Mouse (Mus musculus) small intestine, adult 2 months (tissue): ENCODE results near the gene Picalm. TPM values are rescaled to one million over a fixed set of nuclear protein-coding genes. Genes with fewer than 3 reads are reported as not detected.
"Not testable (repeated sequence)": the region's sequence is repeated elsewhere in the genome, so short reads cannot be mapped to it uniquely, and the experiment has no call there.

Experiments
- H3K27ac ChIP-seq: fragments of 200-500 bp; 2 replicates; pipeline ENCODE4 v1.5.1; 2012; ENCODE audit warnings: low read depth, low read length, control low read depth, inconsistent platforms; ENCODE audit not compliant: insufficient read depth
- H3K27me3 ChIP-seq: fragments of 200-500 bp; 2 replicates; pipeline ENCODE4 v1.6.1; 2012; ENCODE audit warnings: mild to moderate bottlenecking, moderate library complexity, low read length, inconsistent platforms; ENCODE audit not compliant: control insufficient read depth, insufficient read depth
- H3K36me3 ChIP-seq: fragments of 200-500 bp; 2 replicates; pipeline ENCODE4 v1.6.1; 2012; ENCODE audit warnings: mild to moderate bottlenecking, low read length, control low read depth, inconsistent platforms; ENCODE audit not compliant: control insufficient read depth, insufficient read depth
- H3K4me1 ChIP-seq: fragments of 200-500 bp; 2 replicates; pipeline ENCODE4 v1.6.1; 2012; ENCODE audit warnings: low read length, inconsistent platforms, mixed read lengths; ENCODE audit not compliant: control insufficient read depth, insufficient read depth, insufficient read length
- H3K4me3 ChIP-seq: fragments of 200-500 bp; 2 replicates; pipeline ENCODE4 v1.5.1; 2012; ENCODE audit warnings: low read depth, mild to moderate bottlenecking, control low read depth, inconsistent platforms, low read length, moderate library complexity
- CTCF ChIP-seq: fragments of 200-500 bp; IDR thresholded peaks from 2 replicates; pipeline ENCODE4 v1.5.1; 2012; ENCODE audit warnings: low read depth, mild to moderate bottlenecking, control low read depth, inconsistent platforms, low read length, moderate library complexity, mixed read lengths; ENCODE audit not compliant: insufficient replicate concordance, insufficient read length; ENCODE audit errors: extremely low read depth
- POLR2A ChIP-seq: fragments of 200-500 bp; IDR thresholded peaks from 2 replicates; pipeline ENCODE4 v1.6.1; 2012; ENCODE audit warnings: low read depth, mild to moderate bottlenecking, control low read depth, inconsistent platforms, low read length, moderate library complexity
- WGBS: fragments of 180-500 bp; shearing (Covaris S2); methylation state at CpG from one replicate; pipeline ENCODE4 v1.1.7; 2018; 5-methylcytosine and 5-hydroxymethylcytosine counted together
- polyA plus RNA-seq: library from polyadenylated mRNA; depleted of rRNA; stranded (reverse); fragments of >200 nt; gene quantifications from 2 replicates; pipeline ENCODE4 v1.2.3, GENCODE M21; 2012

Picalm gene
- polyA plus RNA-seq, 1 experiment, result 36.3 TPM

DNA sequence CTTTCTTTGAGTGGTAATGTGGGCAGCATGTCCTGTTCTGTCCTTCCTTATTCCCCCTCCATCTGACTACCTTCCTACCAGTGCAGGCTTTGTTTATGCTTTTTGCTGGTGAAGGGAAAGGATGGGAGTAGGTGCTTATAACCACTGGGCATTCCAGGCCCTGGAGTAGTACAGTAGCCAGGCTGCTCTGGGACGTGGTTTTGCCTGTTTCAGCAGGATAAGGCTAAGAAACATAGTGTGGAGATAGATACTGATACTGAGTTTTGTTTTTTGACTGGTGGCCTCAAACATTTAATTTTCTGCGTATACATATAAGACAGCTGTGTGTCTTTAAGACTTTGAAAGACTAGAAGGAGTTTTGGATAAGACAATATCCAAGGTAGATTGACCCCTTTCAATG is 73.9 kb downstream of the Picalm start:
- no peaks in the 10 kb centered on the region for H3K27me3 ChIP-seq
- H3K27ac ChIP-seq, result no peak overlapping the region
- 92% methylated on average over 2 of the region's 2 CpGs for WGBS
- H3K36me3 ChIP-seq, result peaks cover 37% of the 10 kb centered on the region
- H3K4me3 ChIP-seq, result no peak overlapping the region
- H3K4me1 ChIP-seq, result no peaks in the 10 kb centered on the region
- no peak for TF ChIP-seq CTCF

- H3K4me1 ChIP-seq, result no peaks in the 10 kb centered on the region
- 88% methylated on average over 2 of the region's 2 CpGs for WGBS
- TF ChIP-seq POLR2A (no peak), CTCF (no peak)
- H3K27ac ChIP-seq, result no peak overlapping the region
- H3K4me3 ChIP-seq, result no peak overlapping the region
- H3K27me3 ChIP-seq, result no peaks in the 10 kb centered on the region
- H3K36me3 ChIP-seq, result peaks cover 23% of the 10 kb centered on the region
Observed at GRCm38 (mm10) chr7:90210116-90210515, 80.1 kb downstream of the Picalm start.

- no peak overlapping the region for H3K27ac ChIP-seq
- H3K4me3 ChIP-seq, result no peak overlapping the region
- no peak for TF ChIP-seq CTCF
- TF ChIP-seq POLR2A, result no peak
- peaks cover 19% of the 10 kb centered on the region for H3K36me3 ChIP-seq
- no peaks in the 10 kb centered on the region for H3K4me1 ChIP-seq
- H3K27me3 ChIP-seq, result no peaks in the 10 kb centered on the region
Observed at GRCm38 (mm10) chr7:90210947-90211346, 80.9 kb downstream of the Picalm start.

- no peak for TF ChIP-seq POLR2A
- no peak for TF ChIP-seq CTCF
- H3K27ac ChIP-seq, result no peak overlapping the region
Observed at GRCm38 (mm10) chr7:90216511-90216910, 86.5 kb downstream of the Picalm start.

DNA sequence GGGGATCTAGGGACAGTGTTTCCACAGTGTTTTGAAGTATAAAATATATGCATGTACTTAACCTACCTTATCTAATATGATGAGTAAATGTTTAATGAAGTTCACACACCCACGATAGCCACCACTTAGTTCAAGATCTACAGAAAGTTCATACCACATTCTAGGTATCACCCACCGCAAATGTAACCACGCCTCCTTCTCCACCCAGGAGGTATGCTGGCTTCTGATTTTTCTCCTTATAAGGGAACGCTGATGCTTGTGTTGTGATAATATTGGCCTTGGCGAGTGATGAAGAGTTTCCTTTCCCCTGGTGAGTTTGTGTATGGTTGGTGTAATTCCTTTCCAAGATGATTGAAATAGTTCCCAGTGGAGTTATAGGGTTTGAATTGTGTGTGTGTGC is 88.1 kb downstream of the Picalm start:
- TF ChIP-seq CTCF (no peak), POLR2A (no peak)
- WGBS, result 43% methylated on average over 5 of the region's 5 CpGs
- no peak overlapping the region for H3K27ac ChIP-seq

More at GRCm38 (mm10) chr7:90216511-90216910, 86.5 kb downstream of the Picalm start:
- Histone ChIP-seq H3K4me1 (no peaks in the 10 kb centered on the region), H3K36me3 (no peaks in the 10 kb centered on the region), H3K27me3 (no peaks in the 10 kb centered on the region), H3K4me3 (no peak overlapping the region)
- 68% methylated on average over 8 of the region's 8 CpGs for WGBS

DNA sequence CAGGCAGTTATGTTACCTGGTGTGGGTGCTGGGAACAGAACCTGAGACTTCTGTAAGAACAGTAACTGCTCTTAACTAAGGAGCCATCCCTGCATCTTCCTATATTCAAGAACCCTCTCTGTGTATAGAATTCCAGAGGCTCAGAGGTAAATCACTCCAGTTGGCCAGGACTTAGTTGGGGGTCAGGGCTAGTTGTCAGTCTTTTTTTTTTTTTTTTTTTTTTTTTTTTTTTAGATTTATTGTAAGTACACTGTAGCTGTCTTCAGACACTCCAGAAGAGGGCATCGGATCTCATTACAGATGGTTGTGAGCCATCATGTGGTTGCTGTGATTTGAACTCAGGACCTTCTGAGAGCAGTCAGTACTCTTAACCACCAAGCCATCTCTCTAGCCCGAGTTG is 91.5 kb downstream of the Picalm start:
- Histone ChIP-seq H3K36me3 (no peaks in the 10 kb centered on the region), H3K27me3 (no peaks in the 10 kb centered on the region), H3K27ac (no peak overlapping the region), H3K4me3 (no peak overlapping the region), H3K4me1 (no peaks in the 10 kb centered on the region)
- TF ChIP-seq CTCF (no peak), POLR2A (no peak)
- 68% methylated on average over 2 of the region's 2 CpGs for WGBS

More for the DNA sequence above, 88.1 kb downstream of the Picalm start:
- Histone ChIP-seq H3K4me3 (no peak overlapping the region), H3K36me3 (no peaks in the 10 kb centered on the region), H3K27me3 (no peaks in the 10 kb centered on the region), H3K4me1 (no peaks in the 10 kb centered on the region)

DNA sequence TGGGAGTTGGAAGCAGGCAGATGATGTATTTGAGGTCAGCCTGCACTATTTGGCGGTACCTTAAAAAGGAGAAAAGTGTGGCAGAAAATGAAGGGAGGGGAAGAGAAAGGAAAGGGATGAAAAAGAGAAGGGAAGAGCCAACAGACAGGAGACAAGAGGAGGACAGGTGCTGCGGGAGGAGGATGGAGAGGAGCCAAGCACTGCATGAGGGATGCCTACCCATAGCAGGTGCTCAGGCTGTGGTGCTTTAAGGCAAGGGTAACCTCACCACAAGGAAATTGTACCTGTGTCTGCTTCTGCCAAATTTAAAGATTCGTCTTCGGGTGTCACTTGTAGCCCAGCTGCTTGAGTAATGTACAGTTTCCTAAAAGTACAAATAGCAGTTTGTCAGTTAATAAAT is 98.1 kb downstream of the Picalm start:
- no peak for TF ChIP-seq POLR2A
- no peak for TF ChIP-seq CTCF
- Histone ChIP-seq H3K27ac (no peak overlapping the region), H3K4me3 (no peak overlapping the region), H3K36me3 (no peaks in the 10 kb centered on the region), H3K4me1 (no peaks in the 10 kb centered on the region), H3K27me3 (no peaks in the 10 kb centered on the region)
- 80% methylated on average over 4 of the region's 4 CpGs for WGBS

GRCm38 (mm10) chr7:90228884-90229283 is 98.9 kb downstream of the Picalm start:
- H3K4me3 ChIP-seq, H3K27me3 ChIP-seq, H3K36me3 ChIP-seq, H3K4me1 ChIP-seq, H3K27ac ChIP-seq: not testable (repeated sequence)
